Mouse (Mus musculus) megakaryocyte, embryonic 14.5 days (primary cell): ENCODE measurements around the gene Yju2.

Source experiments
- FLI1 ChIP-seq: IDR thresholded peaks from 2 replicates; pipeline ENCODE4 v1.6.1; 2012; ENCODE audit warnings: low read length, inconsistent platforms, mixed read lengths
- GATA1 ChIP-seq: IDR thresholded peaks from 3 replicates; pipeline ENCODE4 v1.6.1; 2012; ENCODE audit warnings: mixed read lengths, low read length, inconsistent platforms, borderline replicate concordance

DNA sequence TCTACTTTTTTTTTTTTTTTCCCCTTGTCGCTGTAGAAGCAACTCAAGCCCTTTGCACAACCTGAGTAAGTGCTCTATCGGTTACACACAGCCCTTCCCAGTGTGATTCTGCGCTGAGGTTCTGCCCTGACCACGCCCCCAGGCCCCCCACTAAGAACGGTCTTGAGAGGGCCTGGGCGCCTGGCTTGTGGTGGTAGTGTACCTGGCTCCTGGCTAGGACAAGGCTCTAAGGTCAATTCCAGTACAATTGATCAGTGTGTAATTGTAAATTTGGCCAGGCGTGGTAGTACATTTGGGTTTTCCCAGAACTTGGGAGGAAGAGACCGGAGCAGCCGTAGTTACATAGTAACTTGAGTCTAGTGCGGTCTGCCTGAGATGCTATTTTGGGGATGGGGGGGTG is 48.1 kb downstream of the Yju2 start:
- no peak for TF ChIP-seq GATA1
- TF ChIP-seq FLI1 = no peak
